Mouse (Mus musculus) liver, embryonic 11.5 days (tissue): ENCODE measurements around the gene Ak5. TPM values are rescaled to one million over a fixed set of nuclear protein-coding genes. Genes with fewer than 3 reads are reported as not detected.

Source experiments
- ATAC-seq: fragments of 200-750 bp; cut with Nextera tagmentation; replicated peaks from 2 replicates; pipeline ENCODE4 v1.8.0; 2017; ENCODE audit warnings: moderate number of reproducible peaks, mild to moderate bottlenecking, moderate TSS enrichment, moderate library complexity; ENCODE audit not compliant: low FRiP score
- DNase-seq: peaks from one replicate; pipeline ENCODE4 v3.0.0-alpha.2; 2017; ENCODE audit warnings: low spot score
- H3K27ac ChIP-seq: fragments of 300-500 bp; sonication (generic); 2 replicates; pipeline ENCODE4 v1.5.1; 2014; ENCODE audit warnings: mild to moderate bottlenecking, low read depth, low read length, control low read depth
- H3K27me3 ChIP-seq: fragments of 300-500 bp; sonication (generic); replicated peaks from 2 replicates; pipeline ENCODE4 v1.6.1; 2014; ENCODE audit warnings: low read length, mixed read lengths; ENCODE audit not compliant: control insufficient read depth, insufficient read depth
- H3K36me3 ChIP-seq: fragments of 300-500 bp; sonication (generic); 2 replicates; pipeline ENCODE4 v1.6.1; 2014; ENCODE audit warnings: mild to moderate bottlenecking, low read length, moderate library complexity, mixed read lengths; ENCODE audit not compliant: control insufficient read depth, insufficient read depth
- H3K4me1 ChIP-seq: fragments of 300-500 bp; sonication (generic); replicated peaks from 2 replicates; pipeline ENCODE4 v1.6.1; 2014; ENCODE audit warnings: low read length, mixed read lengths; ENCODE audit not compliant: control insufficient read depth, insufficient read depth
- H3K4me2 ChIP-seq: fragments of 300-500 bp; sonication (generic); 2 replicates; pipeline ENCODE4 v1.6.1; 2014; ENCODE audit warnings: mild to moderate bottlenecking, control low read depth, moderate library complexity
- H3K4me3 ChIP-seq: fragments of 300-500 bp; sonication (generic); 2 replicates; pipeline ENCODE4 v1.5.1; 2014; ENCODE audit warnings: low read depth, low read length, control low read depth
- H3K9ac ChIP-seq: fragments of 300-500 bp; sonication (generic); 2 replicates; pipeline ENCODE4 v1.6.1; 2014; ENCODE audit warnings: low read depth, low read length, control low read depth
- H3K9me3 ChIP-seq: fragments of 300-500 bp; sonication (generic); 2 replicates; pipeline ENCODE4 v1.6.1; 2016; ENCODE audit warnings: low read length, inconsistent platforms, mixed read lengths; ENCODE audit not compliant: control insufficient read depth
- WGBS: fragments of 180-500 bp; shearing (Covaris S2); extraction: QIAGEN DNeasy Blood & Tissue Kit; methylation state at CpG from one replicate; pipeline ENCODE4 v1.1.7; 2014; 5-methylcytosine and 5-hydroxymethylcytosine counted together
- polyA plus RNA-seq: library from polyadenylated mRNA; unstranded; fragments of >200 nt; fragmentation: Nextera tagmentation; extraction: Ambion mirVana; gene quantifications from 2 replicates; pipeline ENCODE4 v1.2.1, GENCODE M21; 2014

Ak5 gene
- polyA plus RNA-seq, 1 experiment from 2014 or later, result 3.5 TPM

DNA sequence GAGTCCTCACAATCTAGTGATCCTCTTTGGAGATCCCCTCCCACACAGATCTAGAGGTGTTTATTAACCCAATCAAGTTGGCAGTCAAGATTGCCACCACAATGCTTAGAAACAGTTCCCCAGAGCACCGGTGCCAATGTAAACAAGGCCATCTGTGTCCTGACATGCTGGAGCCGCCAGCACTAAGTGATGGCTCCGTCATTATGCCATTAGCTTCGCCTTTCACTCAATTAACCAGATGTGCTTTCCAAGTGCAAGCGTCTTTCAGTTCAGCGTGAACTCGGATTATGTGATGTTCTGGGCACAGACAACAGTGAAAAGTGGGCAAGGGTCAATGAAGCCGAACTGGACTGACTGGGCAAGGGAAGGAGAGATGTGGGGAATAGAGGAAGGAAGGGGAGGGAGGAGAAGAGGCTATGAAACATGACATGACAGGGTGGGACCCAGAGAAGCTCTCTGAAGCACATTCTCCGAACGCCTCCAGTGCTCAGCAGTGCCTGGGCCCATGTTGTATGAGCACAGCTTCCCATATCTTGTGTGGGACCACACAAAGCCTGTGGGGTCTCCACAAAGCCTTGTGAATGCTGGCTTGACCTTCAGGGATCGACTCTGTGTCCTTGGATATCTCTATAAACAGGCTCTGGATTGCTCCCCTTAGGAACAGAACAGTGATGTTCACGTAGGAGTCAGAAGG is 173.3 kb downstream of the Ak5 start:
- Histone ChIP-seq H3K9ac (no peak overlapping the region), H3K9me3 (no peaks in the 10 kb centered on the region), H3K4me2 (no peak overlapping the region), H3K36me3 (no peaks in the 10 kb centered on the region), H3K4me1 (no peaks in the 10 kb centered on the region), H3K4me3 (no peak overlapping the region), H3K27ac (no peak overlapping the region), H3K27me3 (no peaks in the 10 kb centered on the region)
- WGBS, result 64% methylated on average over 12 of the region's 12 CpGs
- ATAC-seq, result no peak
- no peak for DNase-seq

DNA sequence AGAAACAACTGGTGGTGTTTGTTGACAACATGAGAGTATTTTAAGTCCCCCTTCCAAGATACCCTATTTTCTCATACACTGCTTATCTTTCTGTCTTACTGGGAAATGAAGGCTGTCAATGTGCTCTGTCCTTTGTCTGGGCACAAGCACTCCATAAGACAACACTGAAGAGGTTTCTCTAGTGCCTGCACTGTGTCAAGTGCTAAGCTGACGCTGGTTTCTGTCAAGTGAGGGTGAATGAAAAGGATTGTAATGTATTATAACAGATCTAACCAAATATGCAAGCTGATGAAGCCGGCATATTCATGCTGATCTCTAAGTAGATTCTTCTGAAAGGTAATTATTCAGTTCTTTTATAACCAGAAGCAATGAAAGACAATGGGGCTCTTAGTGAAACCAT is 174.3 kb downstream of the Ak5 start:
- no peak overlapping the region for H3K4me3 ChIP-seq
- H3K9ac ChIP-seq, result no peak overlapping the region
- no peaks in the 10 kb centered on the region for H3K4me1 ChIP-seq
- no peak for DNase-seq
- 62% methylated on average over 2 of the region's 2 CpGs for WGBS
- no peaks in the 10 kb centered on the region for H3K9me3 ChIP-seq
- no peaks in the 10 kb centered on the region for H3K36me3 ChIP-seq
- no peak for ATAC-seq
- H3K4me2 ChIP-seq, result no peak overlapping the region
- no peaks in the 10 kb centered on the region for H3K27me3 ChIP-seq
- no peak overlapping the region for H3K27ac ChIP-seq

DNA sequence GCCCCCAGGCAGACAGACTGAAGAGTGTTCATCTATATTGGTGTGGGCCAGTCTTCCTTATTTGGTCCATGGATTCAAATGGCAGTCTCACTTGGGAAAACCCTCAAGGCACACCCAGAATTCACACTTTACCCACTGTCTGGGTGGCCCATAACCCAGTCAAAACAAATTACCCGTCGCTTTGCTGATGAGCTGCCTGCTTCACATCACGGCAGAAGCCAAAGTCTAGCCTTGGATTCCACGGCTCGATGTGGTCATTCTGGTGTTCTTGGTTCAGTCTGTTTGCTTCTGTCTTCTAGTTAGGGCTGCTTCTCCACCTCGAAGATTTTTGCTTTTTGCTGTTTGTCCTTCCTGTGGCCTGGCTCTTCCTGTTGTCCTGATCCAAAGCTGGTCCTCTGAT is 175.9 kb downstream of the Ak5 start:
- WGBS, result 70% methylated on average over 6 of the region's 6 CpGs
- no peaks in the 10 kb centered on the region for H3K36me3 ChIP-seq
- no peak overlapping the region for H3K27ac ChIP-seq
- no peak overlapping the region for H3K9ac ChIP-seq
- no peak overlapping the region for H3K4me3 ChIP-seq
- H3K27me3 ChIP-seq, result no peaks in the 10 kb centered on the region
- H3K9me3 ChIP-seq, result no peaks in the 10 kb centered on the region
- no peaks in the 10 kb centered on the region for H3K4me1 ChIP-seq
- DNase-seq (no peak), ATAC-seq (no peak)
- no peak overlapping the region for H3K4me2 ChIP-seq

DNA sequence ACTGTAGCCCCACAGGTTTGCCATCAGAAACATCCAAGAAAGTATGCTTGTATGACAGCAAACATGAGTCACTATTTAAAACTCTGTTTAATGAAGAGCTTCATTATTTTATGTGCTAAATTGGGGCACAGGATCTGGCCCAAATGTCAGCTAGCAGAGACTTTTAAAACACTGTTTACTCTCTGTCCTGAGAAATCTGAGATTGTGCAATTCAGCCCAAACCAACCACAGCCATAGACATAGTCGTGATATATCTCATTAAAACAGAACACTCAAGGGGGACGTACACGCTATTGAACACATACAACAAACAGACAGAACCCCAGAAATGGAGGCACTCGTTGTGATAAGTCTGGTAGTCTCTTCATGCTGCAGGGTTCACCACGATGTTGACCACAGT is 177.7 kb downstream of the Ak5 start:
- Histone ChIP-seq H3K27me3 (no peaks in the 10 kb centered on the region), H3K9me3 (no peaks in the 10 kb centered on the region), H3K4me1 (no peaks in the 10 kb centered on the region), H3K9ac (no peak overlapping the region), H3K27ac (no peak overlapping the region), H3K36me3 (no peaks in the 10 kb centered on the region), H3K4me3 (no peak overlapping the region), H3K4me2 (no peak overlapping the region)
- DNase-seq (no peak), ATAC-seq (no peak)
- 74% methylated on average over 5 of the region's 5 CpGs for WGBS

DNA sequence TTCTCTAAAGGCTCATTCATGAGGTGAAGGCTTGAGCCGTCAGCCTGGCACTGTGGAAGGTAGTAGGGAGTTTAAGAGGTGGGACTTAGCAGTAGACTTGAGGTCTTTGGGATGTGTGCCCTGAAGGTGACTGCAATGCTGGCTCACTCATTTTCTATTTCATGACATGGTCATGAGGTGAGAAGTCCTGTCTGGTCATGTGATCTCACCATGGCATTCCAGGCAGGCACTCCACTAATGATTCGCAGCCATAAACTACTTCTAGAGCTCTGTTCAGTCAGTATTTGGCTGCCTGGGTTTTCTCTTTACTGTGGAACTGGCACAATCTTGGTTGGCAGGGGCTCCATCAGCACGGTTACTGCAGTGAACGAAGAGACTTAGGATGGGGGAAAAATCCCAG is 179.2 kb downstream of the Ak5 start:
- Histone ChIP-seq H3K4me1 (no peaks in the 10 kb centered on the region), H3K27me3 (no peaks in the 10 kb centered on the region), H3K9me3 (no peaks in the 10 kb centered on the region), H3K36me3 (no peaks in the 10 kb centered on the region), H3K27ac (no peak overlapping the region), H3K4me3 (no peak overlapping the region), H3K9ac (no peak overlapping the region), H3K4me2 (no peak overlapping the region)
- ATAC-seq, result no peak
- 85% methylated on average over 4 of the region's 4 CpGs for WGBS
- no peak for DNase-seq

DNA sequence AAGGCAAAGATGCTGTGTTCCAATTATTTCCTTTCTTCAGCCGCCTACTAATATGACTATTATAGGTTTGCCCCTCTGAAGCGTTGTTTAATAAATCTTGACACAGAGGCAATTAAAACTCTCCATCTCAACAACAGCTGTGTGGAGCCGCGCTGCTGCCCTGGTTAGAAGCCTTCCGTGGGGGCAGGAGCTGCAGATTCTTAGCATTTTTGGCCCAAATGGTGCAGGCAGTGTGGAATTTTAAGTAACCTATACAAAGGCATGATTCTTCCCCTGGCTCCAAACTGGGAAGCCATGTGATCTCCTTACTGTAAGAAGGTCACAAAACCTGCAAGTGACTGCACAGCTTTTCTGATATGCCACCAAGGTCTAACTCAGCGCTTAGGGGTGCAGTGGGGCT is 184.0 kb downstream of the Ak5 start:
- WGBS, result 69% methylated on average over 6 of the region's 6 CpGs
- no peak for ATAC-seq
- no peak overlapping the region for H3K4me2 ChIP-seq
- H3K4me1 ChIP-seq, result no peaks in the 10 kb centered on the region
- H3K9me3 ChIP-seq, result no peaks in the 10 kb centered on the region
- no peaks in the 10 kb centered on the region for H3K36me3 ChIP-seq
- H3K9ac ChIP-seq, result no peak overlapping the region
- no peak for DNase-seq
- H3K4me3 ChIP-seq, result no peak overlapping the region
- no peaks in the 10 kb centered on the region for H3K27me3 ChIP-seq
- no peak overlapping the region for H3K27ac ChIP-seq

DNA sequence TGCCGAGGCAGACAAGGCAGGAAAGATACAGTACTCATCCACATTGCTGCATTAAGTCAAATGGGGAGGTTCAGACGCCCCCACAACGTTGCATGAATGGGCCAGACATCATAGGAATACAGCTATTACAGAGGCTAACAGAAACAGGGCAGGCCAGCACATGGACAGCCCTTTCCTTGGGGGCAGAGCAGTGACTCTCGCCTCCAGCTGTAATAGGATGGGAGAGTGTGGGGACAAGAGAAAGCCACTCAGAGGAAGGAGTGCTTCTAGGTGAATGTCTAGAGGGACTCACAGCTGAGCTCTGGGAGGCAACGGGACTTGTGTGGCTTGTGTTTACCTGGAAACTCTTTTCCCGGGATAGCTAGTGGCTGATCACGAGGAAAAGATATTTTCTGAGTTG is 184.4 kb downstream of the Ak5 start:
- H3K4me1 ChIP-seq, result no peaks in the 10 kb centered on the region
- H3K9ac ChIP-seq, result no peak overlapping the region
- no peak for DNase-seq
- no peak overlapping the region for H3K4me2 ChIP-seq
- no peaks in the 10 kb centered on the region for H3K27me3 ChIP-seq
- WGBS, result 54% methylated on average over 7 of the region's 7 CpGs
- H3K9me3 ChIP-seq, result no peaks in the 10 kb centered on the region
- H3K27ac ChIP-seq, result no peak overlapping the region
- H3K4me3 ChIP-seq, result no peak overlapping the region
- ATAC-seq, result no peak
- H3K36me3 ChIP-seq, result no peaks in the 10 kb centered on the region

DNA sequence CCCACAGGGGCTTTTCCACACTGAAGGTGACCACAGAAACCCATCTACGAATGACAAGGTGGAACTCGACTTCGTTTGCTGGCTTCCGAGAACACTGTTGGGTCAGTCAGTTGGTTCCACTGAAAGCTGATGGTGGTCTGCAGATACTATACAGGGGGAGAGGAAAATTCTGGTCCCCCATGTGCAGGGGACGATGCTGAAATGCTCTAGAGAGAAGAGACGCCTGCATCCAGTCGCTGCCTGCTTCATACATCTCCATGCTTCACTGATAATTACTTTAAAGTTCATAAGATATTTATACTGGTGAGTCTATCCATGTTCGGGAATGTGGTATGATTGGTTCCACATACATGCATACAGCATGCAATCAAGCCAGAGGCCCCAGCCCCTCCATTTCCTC is 186.0 kb downstream of the Ak5 start:
- H3K27me3 ChIP-seq, result no peaks in the 10 kb centered on the region
- no peak overlapping the region for H3K9ac ChIP-seq
- no peak overlapping the region for H3K4me2 ChIP-seq
- DNase-seq, result no peak
- H3K9me3 ChIP-seq, result no peaks in the 10 kb centered on the region
- H3K4me1 ChIP-seq, result peaks cover 6% of the 10 kb centered on the region; the same call in 1 of the 2 replicates
- no peaks in the 10 kb centered on the region for H3K36me3 ChIP-seq
- 81% methylated on average over 8 of the region's 8 CpGs for WGBS
- H3K27ac ChIP-seq, result no peak overlapping the region
- no peak for ATAC-seq
- H3K4me3 ChIP-seq, result no peak overlapping the region

DNA sequence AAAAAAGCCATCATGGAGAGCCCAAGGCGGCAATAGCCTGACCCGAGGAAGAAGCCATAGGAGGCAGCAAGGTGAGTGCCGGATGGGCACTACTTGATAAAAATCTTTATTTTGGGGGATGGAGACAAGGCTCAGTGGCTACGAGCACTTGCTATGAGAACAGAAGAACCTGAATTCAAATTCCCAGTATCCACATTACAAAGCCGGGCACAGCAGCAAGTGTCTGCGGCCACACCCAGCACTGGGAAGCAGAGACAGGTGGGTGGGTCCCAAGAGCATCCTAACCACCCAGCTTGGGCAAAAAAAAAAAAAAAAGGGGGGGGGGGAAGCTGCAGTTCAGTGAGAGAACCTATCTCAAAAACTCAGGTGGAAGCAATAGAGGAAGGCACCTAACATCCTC is 187.8 kb downstream of the Ak5 start:
- H3K36me3 ChIP-seq, result no peaks in the 10 kb centered on the region
- peaks cover 6% of the 10 kb centered on the region; the same call in 1 of the 2 replicates for H3K4me1 ChIP-seq
- no peak overlapping the region for H3K27ac ChIP-seq
- ATAC-seq (no peak), DNase-seq (no peak)
- no peaks in the 10 kb centered on the region for H3K9me3 ChIP-seq
- H3K27me3 ChIP-seq, result no peaks in the 10 kb centered on the region
- H3K4me3 ChIP-seq, result no peak overlapping the region
- 85% methylated on average over 6 of the region's 6 CpGs for WGBS
- H3K4me2 ChIP-seq, result no peak overlapping the region
- no peak overlapping the region for H3K9ac ChIP-seq
